12 mouse cellular contexts compared by ENCODE assay signal in genomic region chr3:131138797-131139196, GRCm38 (mm10). TPM values are rescaled to one million over a fixed set of nuclear protein-coding genes. Genes with fewer than 3 reads are reported as not detected.
DNase-seq lines count a peak whose midpoint lies in the region; ATAC-seq and TF ChIP-seq lines count a peak whose summit lies in the region.
"Had no signal": no experiment of that assay in that cellular context is flagged by ENCODE, and none has a peak within 500 bp of the region (broad histone marks: within the 10 kb centered on the region; RNA-seq: fewer than 3 reads in every experiment).

No protein-coding gene starts in this region.

- H3K36me3 ChIP-seq in forebrain, postnatal 0 days (ENCODE audit: insufficient read depth) = no peaks in the 10 kb centered on the region
- no peaks in the 10 kb centered on the region for H3K36me3 ChIP-seq in forebrain, embryonic 14.5 days (ENCODE audit: control insufficient read depth, insufficient read depth, low read length)
- H3K36me3 ChIP-seq in lung, embryonic 14.5 days (ENCODE audit: insufficient read depth) = no peaks in the 10 kb centered on the region
- no peaks in the 10 kb centered on the region for H3K36me3 ChIP-seq in limb, embryonic 12.5 days
- H3K36me3 ChIP-seq in myocyte (ENCODE audit: control insufficient read depth, insufficient read depth) = no peaks in the 10 kb centered on the region
- H3K36me3 ChIP-seq in intestine, postnatal 0 days (ENCODE audit: control insufficient read depth, insufficient read depth) = no peaks in the 10 kb centered on the region

- H3K4me2 ChIP-seq in forebrain, postnatal 0 days (ENCODE audit: low read depth) = no peak overlapping the region
- H3K4me2 ChIP-seq in forebrain, embryonic 14.5 days (ENCODE audit: low read length) = no peak overlapping the region
- no peak overlapping the region for H3K4me2 ChIP-seq in lung, embryonic 14.5 days
- H3K4me2 ChIP-seq in limb, embryonic 12.5 days = no peak overlapping the region
- H3K4me2 ChIP-seq in myocyte (ENCODE audit: low read depth) = peak overlapping the region; percentile 46
- H3K4me2 ChIP-seq in intestine, postnatal 0 days (replicated peaks; ENCODE audit: low read depth) = no peak overlapping the region

- DNase-seq in forebrain, postnatal 0 days = no peak
- DNase-seq in forebrain, embryonic 14.5 days (ENCODE audit: low spot score) = no peak
- DNase-seq in lung, embryonic 14.5 days = no peak
- no peak for DNase-seq in lung, postnatal 25 days (ENCODE audit: low spot score)
- DNase-seq in gastrocnemius, adult 18-20 months (ENCODE audit: low spot score) = no peak
- DNase-seq: cerebellum, adult 9-11 months; lung, postnatal 10 days; thymus, postnatal 36 days had no signal

- no peak overlapping the region for H3K9ac ChIP-seq in forebrain, postnatal 0 days
- no peak overlapping the region for H3K9ac ChIP-seq in forebrain, embryonic 14.5 days (ENCODE audit: low read length)
- no peak overlapping the region for H3K9ac ChIP-seq in lung, embryonic 14.5 days
- no peak overlapping the region for H3K9ac ChIP-seq in limb, embryonic 12.5 days (replicated peaks)
- H3K9ac ChIP-seq in intestine, postnatal 0 days (ENCODE audit: low read depth, low read length) = no peak overlapping the region

- H3K4me1 ChIP-seq in forebrain, postnatal 0 days (ENCODE audit: insufficient read depth) = peaks cover 13% of the 10 kb centered on the region
- peaks cover 48% of the 10 kb centered on the region for H3K4me1 ChIP-seq in forebrain, embryonic 14.5 days (ENCODE audit: control insufficient read depth, insufficient read depth, low read length)
- H3K4me1 ChIP-seq in lung, embryonic 14.5 days (ENCODE audit: insufficient read depth) = peaks cover 15% of the 10 kb centered on the region
- peaks cover 72% of the 10 kb centered on the region for H3K4me1 ChIP-seq in limb, embryonic 12.5 days (replicated peaks)
- H3K4me1 ChIP-seq in intestine, postnatal 0 days (replicated peaks; ENCODE audit: control insufficient read depth, insufficient read depth, low read length) = no peaks in the 10 kb centered on the region

- TF ChIP-seq POLR2A in myocyte (IDR thresholded peaks at IDR 0.05; ENCODE audit: insufficient read length, low read depth) = no peak

- H3ac ChIP-seq in myocyte (ENCODE audit: control insufficient read depth, insufficient read length) = no peak overlapping the region

- TF ChIP-seq CTCF in forebrain, postnatal 0 days (IDR thresholded peaks at IDR 0.05; ENCODE audit: low read depth) = no peak
- TF ChIP-seq CTCF in lung, embryonic 14.5 days (IDR thresholded peaks at IDR 0.05; ENCODE audit: low read depth) = no peak
- TF ChIP-seq CTCF in intestine, postnatal 0 days (IDR thresholded peaks at IDR 0.05; ENCODE audit: low read depth) = no peak

- no peak for ATAC-seq in forebrain, postnatal 0 days
- no peak for ATAC-seq in forebrain, embryonic 14.5 days
- no peak for ATAC-seq in lung, embryonic 14.5 days (ENCODE audit: insufficient read depth)
- ATAC-seq in limb, embryonic 12.5 days (ENCODE audit: insufficient number of reproducible peaks, insufficient read depth, low FRiP score, low TSS enrichment, low read depth) = no peak
- ATAC-seq in intestine, postnatal 0 days = no peak

- no peaks in the 10 kb centered on the region for H3K27me3 ChIP-seq in forebrain, postnatal 0 days (ENCODE audit: insufficient read depth, low read length)
- no peaks in the 10 kb centered on the region for H3K27me3 ChIP-seq in forebrain, embryonic 14.5 days (replicated peaks; ENCODE audit: control insufficient read depth, insufficient read depth, low read length)
- H3K27me3 ChIP-seq in lung, embryonic 14.5 days (ENCODE audit: insufficient read depth, low read length) = no peaks in the 10 kb centered on the region
- H3K27me3 ChIP-seq in limb, embryonic 12.5 days = no peaks in the 10 kb centered on the region
- H3K27me3 ChIP-seq in myocyte (ENCODE audit: control insufficient read depth, insufficient read depth, insufficient read length) = no peaks in the 10 kb centered on the region
- H3K27me3 ChIP-seq in intestine, postnatal 0 days (replicated peaks; ENCODE audit: control insufficient read depth, insufficient read depth, low read length) = 0 out of 2 replicates have a peak, but pooled peaks cover 9% of the 10 kb centered on the region

- H3K4me3 ChIP-seq in forebrain, postnatal 0 days (ENCODE audit: low read depth, low read length) = no peak overlapping the region
- no peak overlapping the region for H3K4me3 ChIP-seq in forebrain, embryonic 14.5 days (ENCODE audit: low read depth, low read length)
- no peak overlapping the region for H3K4me3 ChIP-seq in lung, embryonic 14.5 days (ENCODE audit: low read depth, low read length)
- no peak overlapping the region for H3K4me3 ChIP-seq in limb, embryonic 12.5 days (replicated peaks)
- H3K4me3 ChIP-seq in myocyte = no peak overlapping the region
- H3K4me3 ChIP-seq in intestine, postnatal 0 days (ENCODE audit: low read depth, low read length) = no peak overlapping the region
- H3K4me3 ChIP-seq: left cerebral cortex, adult 2 months had no signal

- 65% methylated on average over 8 of the region's 8 CpGs for WGBS in forebrain, postnatal 0 days
- 51% methylated on average over 8 of the region's 8 CpGs for WGBS in forebrain, embryonic 14.5 days
- WGBS in lung, embryonic 14.5 days = 77% methylated on average over 8 of the region's 8 CpGs
- WGBS in limb, embryonic 12.5 days = 60% methylated on average over 8 of the region's 8 CpGs
- 87% methylated on average over 8 of the region's 8 CpGs for WGBS in intestine, postnatal 0 days

- peak overlapping the region; percentile 50; the same call in 1 of the 2 replicates for H3K27ac ChIP-seq in forebrain, postnatal 0 days (ENCODE audit: low read depth, low read length)
- H3K27ac ChIP-seq in forebrain, embryonic 14.5 days (ENCODE audit: low read depth, low read length) = no peak overlapping the region; the same call in 1 of the 2 replicates
- H3K27ac ChIP-seq in lung, embryonic 14.5 days (ENCODE audit: low read depth) = peak overlapping the region; percentile 19; the same call in 1 of the 2 replicates
- H3K27ac ChIP-seq in limb, embryonic 12.5 days = peak overlapping the region; percentile 79; the same call in 1 of the 2 replicates
- H3K27ac ChIP-seq in intestine, postnatal 0 days (ENCODE audit: low read depth, low read length) = no peak overlapping the region
- H3K27ac ChIP-seq: left cerebral cortex, adult 2 months had no signal

- peaks cover 6% of the 10 kb centered on the region for H3K79me2 ChIP-seq in myocyte (ENCODE audit: control insufficient read depth, insufficient read depth)

- H3K9me3 ChIP-seq in forebrain, postnatal 0 days (ENCODE audit: low read length) = no peaks in the 10 kb centered on the region
- no peaks in the 10 kb centered on the region for H3K9me3 ChIP-seq in forebrain, embryonic 14.5 days (replicated peaks; ENCODE audit: control insufficient read depth, low read length)
- no peaks in the 10 kb centered on the region for H3K9me3 ChIP-seq in lung, embryonic 14.5 days (ENCODE audit: low read depth, low read length)
- H3K9me3 ChIP-seq in limb, embryonic 12.5 days = no peaks in the 10 kb centered on the region
- no peaks in the 10 kb centered on the region for H3K9me3 ChIP-seq in intestine, postnatal 0 days (ENCODE audit: control insufficient read depth)

TF ChIP-seq in myocyte, 11 proteins besides CTCF, POLR2A, EP300 and RAD21:
- TF ChIP-seq MYOG (IDR thresholded peaks at IDR 0.05; ENCODE audit: control insufficient read depth in 1 of 3, insufficient read depth in 1 of 3, insufficient read length in 2 of 3, low read depth in 2 of 3) = no peak
- no peak for TF ChIP-seq TCF12 (IDR thresholded peaks at IDR 0.05; ENCODE audit: insufficient read depth, poor library complexity, severe bottlenecking)
- TF ChIP-seq MAX (IDR thresholded peaks at IDR 0.05; ENCODE audit: low read depth) = no peak
TF ChIP-seq in myocyte: peak in this region for 0.

RNA-seq across cellular contexts. Expression of gene Lef1, which starts 28.5 kb away (rescaled TPM):
- 6.6 and 12.1 TPM in 2 replicates for total RNA-seq in forebrain, postnatal 0 days (2014; rRNA removed)
- polyA plus RNA-seq in forebrain, postnatal 0 days (2015; fragmentation: Nextera tagmentation; extraction: Ambion mirVana) = 9.3 and 15.3 TPM in 2 replicates
- polyA plus RNA-seq in forebrain, embryonic 14.5 days (2014; fragmentation: Nextera tagmentation; extraction: Ambion mirVana) = 15.6 and 16.5 TPM in 2 replicates
- polyA plus RNA-seq in lung, embryonic 14.5 days (2014; fragmentation: Nextera tagmentation; extraction: Ambion mirVana) = 31.6 and 32.7 TPM in 2 replicates
- 59.4 and 60.5 TPM in 2 replicates for polyA plus RNA-seq in limb, embryonic 12.5 days (2016; fragmentation: Nextera tagmentation; extraction: Ambion mirVana)
- 4.5 TPM for polyA plus RNA-seq in myocyte (2012; fragmentation: generic; extraction: Trizol)
- polyA plus RNA-seq in intestine, postnatal 0 days (2015; fragmentation: Nextera tagmentation; extraction: Ambion mirVana) = 0.25 and 0.27 TPM in 2 replicates
- under 1 TPM in 1 of 2 experiments, not detected in 1; 0.07 TPM for total RNA-seq in gastrocnemius, adult 18-20 months (2021)

Comparison
In these comparisons a context has a peak if more than half of its experiments do, and no peak if none do; other contexts are left out.
1. H3K27ac ChIP-seq: peak in forebrain, postnatal 0 days (single experiment), lung, embryonic 14.5 days (single experiment) and limb, embryonic 12.5 days (single experiment); none in forebrain, embryonic 14.5 days (single experiment) and intestine, postnatal 0 days (single experiment).